Mouse (Mus musculus) liver, embryonic 12.5 days (tissue): ENCODE results near the gene Nat14. TPM values are rescaled to one million over a fixed set of nuclear protein-coding genes. Genes with fewer than 3 reads are reported as not detected.

ENCODE experiments used
- ATAC-seq: fragments of 200-750 bp; cut with Nextera tagmentation; 2 replicates; pipeline ENCODE4 v1.8.0; 2017; ENCODE audit warnings: moderate number of reproducible peaks, mild to moderate bottlenecking, moderate library complexity
- H3K27ac ChIP-seq: fragments of 300-500 bp; sonication (generic); 2 replicates; pipeline ENCODE4 v1.5.1; 2016; ENCODE audit warnings: mild to moderate bottlenecking
- H3K27me3 ChIP-seq: fragments of 300-500 bp; sonication (generic); replicated peaks from 2 replicates; pipeline ENCODE4 v1.6.1; 2016; ENCODE audit warnings: mild to moderate bottlenecking, moderate library complexity
- H3K36me3 ChIP-seq: fragments of 300-500 bp; sonication (generic); 2 replicates; pipeline ENCODE4 v1.6.1; 2016; ENCODE audit warnings: mild to moderate bottlenecking, moderate library complexity
- H3K4me1 ChIP-seq: fragments of 300-500 bp; sonication (generic); 2 replicates; pipeline ENCODE4 v1.6.1; 2016
- H3K4me2 ChIP-seq: fragments of 300-500 bp; sonication (generic); 2 replicates; pipeline ENCODE4 v1.6.1; 2016; ENCODE audit warnings: mild to moderate bottlenecking, moderate library complexity
- H3K4me3 ChIP-seq: fragments of 300-500 bp; sonication (generic); 2 replicates; pipeline ENCODE4 v1.5.1; 2016; ENCODE audit warnings: mild to moderate bottlenecking, moderate library complexity
- H3K9ac ChIP-seq: fragments of 300-500 bp; sonication (generic); 2 replicates; pipeline ENCODE4 v1.6.1; 2016; ENCODE audit warnings: mild to moderate bottlenecking, moderate library complexity
- H3K9me3 ChIP-seq: fragments of 300-500 bp; sonication (generic); replicated peaks from 2 replicates; pipeline ENCODE4 v1.6.1; 2016; ENCODE audit warnings: mild to moderate bottlenecking, moderate library complexity
- WGBS: fragments of 180-500 bp; shearing (Covaris S2); methylation state at CpG from one replicate; pipeline ENCODE4 v1.1.7; 2016; ENCODE audit not compliant: insufficient replicate concordance; 5-methylcytosine and 5-hydroxymethylcytosine counted together
- polyA plus RNA-seq: library from polyadenylated mRNA; unstranded; fragments of >200 nt; fragmentation: Nextera tagmentation; extraction: Ambion mirVana; gene quantifications from 2 replicates; pipeline ENCODE4 v1.2.1, GENCODE M21; 2016

The Nat14 gene
- polyA plus RNA-seq, 1 experiment from 2014 or later, result 0.67 TPM

DNA sequence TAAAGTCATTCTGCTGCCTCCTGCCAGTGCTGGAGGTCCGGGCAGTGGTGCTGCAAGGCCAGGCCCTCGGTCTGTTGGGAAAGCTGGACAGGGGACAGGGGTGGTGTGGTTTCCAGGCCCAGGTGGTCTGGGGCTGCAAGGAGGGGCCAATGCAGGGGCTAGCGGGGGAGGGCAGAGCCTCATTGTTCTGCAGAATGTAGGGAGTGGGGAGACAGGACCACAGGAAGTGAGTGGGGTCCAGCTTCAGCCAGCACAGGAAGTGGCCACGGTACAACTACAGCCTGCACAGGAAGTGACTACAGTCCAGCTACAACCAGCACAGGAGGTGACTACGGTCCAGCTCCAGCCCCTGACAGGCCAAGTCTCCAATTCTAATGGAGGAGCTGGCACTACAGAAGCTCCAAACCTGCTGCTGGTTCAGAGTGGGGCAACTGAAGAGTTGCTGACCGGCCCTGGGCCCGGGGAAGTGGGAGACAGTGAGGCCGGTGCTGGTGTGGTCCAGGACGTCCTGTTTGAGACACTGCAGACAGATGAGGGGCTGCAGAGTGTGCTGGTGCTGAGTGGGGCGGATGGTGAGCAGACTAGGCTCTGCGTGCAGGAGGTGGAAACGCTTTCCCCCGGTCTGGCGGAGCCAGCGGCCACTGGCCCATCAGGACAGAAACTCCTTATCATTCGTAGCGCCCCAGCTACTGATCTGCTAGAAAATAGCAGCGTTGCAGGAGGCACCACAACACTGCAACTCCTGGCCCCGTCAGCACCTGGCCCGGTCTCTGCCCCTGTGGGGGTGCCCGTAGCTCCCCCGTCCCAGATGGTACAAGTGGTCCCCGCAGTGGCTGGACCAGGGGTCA is 628 bp upstream of the Nat14 start:
- H3K4me2 ChIP-seq, result peak overlapping the region; percentile 15
- peaks cover 59% of the 10 kb centered on the region for H3K4me1 ChIP-seq
- WGBS, result 24% methylated on average over 23 of the region's 23 CpGs

DNA sequence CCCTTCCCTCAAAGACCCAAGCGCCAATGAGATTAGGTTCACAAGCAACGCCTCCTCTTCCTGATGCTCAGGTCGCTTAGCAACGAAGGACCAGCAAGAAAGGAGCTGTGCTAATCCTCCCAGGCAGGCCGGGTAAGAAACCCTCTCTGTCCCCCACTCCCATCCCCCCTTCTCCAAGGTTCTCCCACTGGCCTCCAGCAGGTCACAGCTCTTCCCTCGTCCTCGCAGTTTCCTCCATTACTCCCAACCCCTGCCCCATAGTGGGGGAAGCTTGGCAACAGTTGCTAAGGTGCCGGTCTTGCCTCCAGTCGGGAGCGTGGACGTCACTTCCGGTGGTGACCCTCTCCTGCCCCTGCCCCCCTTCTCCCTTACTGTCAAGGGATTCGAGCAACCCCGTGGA is 680 bp downstream of the Nat14 start:
- Histone ChIP-seq H3K36me3 (peaks cover 35% of the 10 kb centered on the region), H3K4me3 (peak overlapping the region; percentile 3; the same call in 1 of the 2 replicates), H3K27me3 (peaks cover 62% of the 10 kb centered on the region), H3K4me2 (peak overlapping the region; percentile 56), H3K9me3 (no peaks in the 10 kb centered on the region), H3K27ac (no peak overlapping the region), H3K9ac (no peak overlapping the region), H3K4me1 (peaks cover 47% of the 10 kb centered on the region)
- 3% methylated on average over 14 of the region's 14 CpGs for WGBS
- ATAC-seq, result no peak

More for the DNA sequence above, 628 bp upstream of the Nat14 start:
- Histone ChIP-seq H3K9me3 (no peaks in the 10 kb centered on the region), H3K9ac (no peak overlapping the region), H3K36me3 (peaks cover 39% of the 10 kb centered on the region), H3K27ac (peak overlapping the region; percentile 11), H3K4me3 (no peak overlapping the region), H3K27me3 (peaks cover 49% of the 10 kb centered on the region)
- 0 out of 2 replicates have a peak, but pooled peaks have one; percentile 17 for ATAC-seq

- Histone ChIP-seq H3K4me1 (peaks cover 47% of the 10 kb centered on the region), H3K36me3 (peaks cover 30% of the 10 kb centered on the region), H3K9ac (no peak overlapping the region), H3K4me3 (peak overlapping the region; percentile 3; the same call in 1 of the 2 replicates), H3K27ac (no peak overlapping the region), H3K9me3 (no peaks in the 10 kb centered on the region), H3K27me3 (peaks cover 66% of the 10 kb centered on the region), H3K4me2 (peak overlapping the region; percentile 56)
- ATAC-seq, result no peak
- WGBS, result 4% methylated on average over 14 of the region's 14 CpGs
These were observed 1.2 kb downstream of the Nat14 start for GRCm38 (mm10) chr7:4922931-4923565.

DNA sequence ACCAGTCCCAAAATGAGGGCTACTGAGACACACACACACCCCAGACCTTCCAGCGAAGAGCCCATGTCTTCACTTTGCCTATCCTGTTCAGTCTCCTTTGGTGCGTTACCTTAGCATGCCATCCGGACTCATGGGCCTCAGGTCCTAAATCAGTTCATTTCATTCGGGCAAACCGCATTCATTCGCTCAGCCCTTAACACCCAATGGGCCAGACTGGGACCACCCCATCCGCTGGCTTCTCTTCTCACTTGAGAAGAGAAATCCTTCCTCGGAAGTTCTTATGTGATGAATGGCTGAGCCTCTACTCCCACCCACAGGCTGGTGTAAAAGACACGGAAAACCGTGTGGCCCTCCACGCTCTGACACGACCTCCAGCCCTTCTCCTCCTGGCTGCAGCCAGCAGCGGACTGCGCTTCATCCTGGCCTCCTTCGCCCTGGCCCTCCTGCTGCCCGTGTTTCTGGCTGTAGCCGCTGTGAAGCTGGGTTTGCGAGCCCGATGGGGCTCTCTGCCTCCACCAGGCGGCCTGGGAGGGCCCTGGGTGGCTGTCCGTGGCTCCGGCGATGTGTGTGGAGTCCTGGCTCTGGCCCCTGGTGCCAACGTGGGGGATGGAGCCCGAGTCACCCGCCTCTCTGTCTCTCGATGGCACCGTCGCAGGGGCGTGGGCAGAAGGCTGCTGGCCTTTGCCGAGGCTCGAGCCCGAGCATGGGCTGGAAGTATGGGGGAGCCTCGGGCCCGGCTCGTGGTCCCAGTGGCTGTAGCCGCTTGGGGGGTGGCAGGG is 1.9 kb downstream of the Nat14 start:
- 7% methylated on average over 37 of the region's 37 CpGs for WGBS
- Histone ChIP-seq H3K9me3 (no peaks in the 10 kb centered on the region), H3K36me3 (peaks cover 23% of the 10 kb centered on the region), H3K4me2 (peak overlapping the region; percentile 56), H3K4me3 (peak overlapping the region; percentile 10; the same call in 1 of the 2 replicates), H3K27ac (peak overlapping the region; percentile 12; the same call in 1 of the 2 replicates), H3K4me1 (peaks cover 47% of the 10 kb centered on the region), H3K27me3 (peaks cover 70% of the 10 kb centered on the region), H3K9ac (peak overlapping the region; percentile 12; the same call in 1 of the 2 replicates)
- no peak for ATAC-seq

GRCm38 (mm10) chr7:4924483-4924882 is 2.7 kb downstream of the Nat14 start:
- no peaks in the 10 kb centered on the region for H3K9me3 ChIP-seq
- WGBS, result 5% methylated on average over 4 of the region's 4 CpGs
- H3K27me3 ChIP-seq, result peaks cover 73% of the 10 kb centered on the region
- no peak overlapping the region for H3K4me3 ChIP-seq
- no peak overlapping the region for H3K27ac ChIP-seq
- H3K9ac ChIP-seq, result peak overlapping the region; percentile 12; the same call in 1 of the 2 replicates
- peaks cover 47% of the 10 kb centered on the region for H3K4me1 ChIP-seq
- peaks cover 16% of the 10 kb centered on the region for H3K36me3 ChIP-seq
- H3K4me2 ChIP-seq, result peak overlapping the region; percentile 56; the same call in 1 of the 2 replicates
- no peak for ATAC-seq

DNA sequence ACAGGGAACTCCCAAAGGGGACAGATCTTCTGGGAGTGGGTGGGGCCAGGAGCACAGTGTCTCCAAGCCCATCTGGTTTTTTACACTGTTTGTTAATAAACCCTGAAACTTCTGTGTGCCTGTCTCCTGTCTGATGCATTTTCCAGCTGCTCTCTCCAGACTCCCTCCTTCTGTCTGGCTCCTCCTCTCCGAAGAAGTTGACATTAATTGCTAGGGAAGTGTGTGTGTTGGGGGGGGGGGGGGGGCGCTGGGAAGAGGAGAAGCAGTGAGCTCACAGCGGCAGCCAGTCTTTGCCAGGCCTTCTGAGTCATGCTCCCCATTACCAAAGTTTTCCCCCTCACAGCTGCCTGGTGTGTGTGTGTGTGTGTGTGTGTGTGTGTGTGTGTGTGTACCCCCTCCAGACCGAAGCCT is 3.1 kb downstream of the Nat14 start:
- Histone ChIP-seq H3K4me2 (no peak overlapping the region), H3K4me3 (no peak overlapping the region), H3K36me3 (peaks cover 11% of the 10 kb centered on the region), H3K4me1 (peaks cover 47% of the 10 kb centered on the region), H3K27me3 (peaks cover 73% of the 10 kb centered on the region), H3K27ac (no peak overlapping the region), H3K9ac (no peak overlapping the region), H3K9me3 (no peaks in the 10 kb centered on the region)
- 14% methylated on average over 3 of the region's 4 CpGs for WGBS
- no peak for ATAC-seq

GRCm38 (mm10) chr7:4925441-4926381 is 3.9 kb downstream of the Nat14 start, which contains the start of gene Ssc5d:
Gene Ssc5d (plus strand): TSS chr7:4925785.
- H3K9me3 ChIP-seq, result no peaks in the 10 kb centered on the region
- H3K4me1 ChIP-seq, result peaks cover 44% of the 10 kb centered on the region
- 23% methylated on average over 6 of the region's 6 CpGs for WGBS
- ATAC-seq, result no peak
- no peak within 1 kb of the TSS; the same call in 1 of the 2 replicates for H3K4me2 ChIP-seq
- no peak within 1 kb of the TSS for H3K9ac ChIP-seq
- H3K27me3 ChIP-seq, result peaks cover 73% of the 10 kb centered on the region
- H3K4me3 ChIP-seq, result no peak within 1 kb of the TSS
- H3K36me3 ChIP-seq, result peaks cover 3% of the 10 kb centered on the region
- H3K27ac ChIP-seq, result 0 out of 2 replicates have a peak within 1 kb of the TSS, but pooled peaks have one; percentile 45

GRCm38 (mm10) chr7:4926849-4927248 is 5.0 kb downstream of the Nat14 start:
- WGBS, result 65% methylated on average over 16 of the region's 16 CpGs
- Histone ChIP-seq H3K4me3 (no peak overlapping the region), H3K9ac (no peak overlapping the region), H3K36me3 (no peaks in the 10 kb centered on the region), H3K27ac (no peak overlapping the region), H3K9me3 (no peaks in the 10 kb centered on the region), H3K27me3 (peaks cover 68% of the 10 kb centered on the region), H3K4me1 (peaks cover 32% of the 10 kb centered on the region), H3K4me2 (no peak overlapping the region)
- ATAC-seq, result no peak

DNA sequence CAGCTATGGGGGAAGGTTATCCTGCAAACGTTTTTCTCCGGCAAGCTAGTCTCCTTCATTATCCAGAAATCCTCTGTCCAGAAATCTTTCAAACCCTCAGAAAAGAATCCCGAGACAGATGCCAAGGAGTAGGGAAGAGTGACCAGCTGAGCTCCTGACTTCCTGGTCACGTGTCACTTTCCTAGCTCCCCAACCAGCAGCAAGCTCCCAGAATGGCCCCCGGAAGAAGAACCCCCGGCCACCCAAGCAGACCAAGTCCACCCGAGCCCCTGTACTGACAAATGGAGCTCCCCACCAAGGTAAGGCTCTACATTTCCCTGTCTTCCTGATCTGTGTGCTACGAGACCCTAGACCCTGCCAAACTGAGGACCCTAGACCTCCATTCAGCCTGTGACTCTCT is 5.9 kb downstream of the Nat14 start:
- Histone ChIP-seq H3K9me3 (no peaks in the 10 kb centered on the region), H3K4me3 (no peak overlapping the region), H3K4me1 (peaks cover 27% of the 10 kb centered on the region), H3K9ac (no peak overlapping the region), H3K36me3 (no peaks in the 10 kb centered on the region), H3K27ac (no peak overlapping the region), H3K27me3 (peaks cover 59% of the 10 kb centered on the region), H3K4me2 (no peak overlapping the region)
- ATAC-seq, result no peak
- 49% methylated on average over 8 of the region's 8 CpGs for WGBS

GRCm38 (mm10) chr7:4928323-4928722 is 6.5 kb downstream of the Nat14 start:
- Histone ChIP-seq H3K27ac (no peak overlapping the region), H3K9me3 (no peaks in the 10 kb centered on the region), H3K4me3 (no peak overlapping the region), H3K4me2 (no peak overlapping the region), H3K36me3 (no peaks in the 10 kb centered on the region), H3K9ac (no peak overlapping the region), H3K4me1 (peaks cover 21% of the 10 kb centered on the region), H3K27me3 (peaks cover 56% of the 10 kb centered on the region)
- no peak for ATAC-seq
- WGBS, result 67% methylated on average over 17 of the region's 17 CpGs

GRCm38 (mm10) chr7:4933103-4933502 is 11.3 kb downstream of the Nat14 start:
- Histone ChIP-seq H3K9ac (no peak overlapping the region), H3K9me3 (no peaks in the 10 kb centered on the region), H3K36me3 (no peaks in the 10 kb centered on the region), H3K4me2 (no peak overlapping the region), H3K4me1 (no peaks in the 10 kb centered on the region), H3K4me3 (no peak overlapping the region), H3K27ac (no peak overlapping the region), H3K27me3 (peaks cover 13% of the 10 kb centered on the region; the same call in 1 of the 2 replicates)
- ATAC-seq, result no peak
- 54% methylated on average over 12 of the region's 12 CpGs for whole genome bisulfite sequencing
